ENCODE assay signal across 8 mouse cellular contexts in the genomic region with DNA sequence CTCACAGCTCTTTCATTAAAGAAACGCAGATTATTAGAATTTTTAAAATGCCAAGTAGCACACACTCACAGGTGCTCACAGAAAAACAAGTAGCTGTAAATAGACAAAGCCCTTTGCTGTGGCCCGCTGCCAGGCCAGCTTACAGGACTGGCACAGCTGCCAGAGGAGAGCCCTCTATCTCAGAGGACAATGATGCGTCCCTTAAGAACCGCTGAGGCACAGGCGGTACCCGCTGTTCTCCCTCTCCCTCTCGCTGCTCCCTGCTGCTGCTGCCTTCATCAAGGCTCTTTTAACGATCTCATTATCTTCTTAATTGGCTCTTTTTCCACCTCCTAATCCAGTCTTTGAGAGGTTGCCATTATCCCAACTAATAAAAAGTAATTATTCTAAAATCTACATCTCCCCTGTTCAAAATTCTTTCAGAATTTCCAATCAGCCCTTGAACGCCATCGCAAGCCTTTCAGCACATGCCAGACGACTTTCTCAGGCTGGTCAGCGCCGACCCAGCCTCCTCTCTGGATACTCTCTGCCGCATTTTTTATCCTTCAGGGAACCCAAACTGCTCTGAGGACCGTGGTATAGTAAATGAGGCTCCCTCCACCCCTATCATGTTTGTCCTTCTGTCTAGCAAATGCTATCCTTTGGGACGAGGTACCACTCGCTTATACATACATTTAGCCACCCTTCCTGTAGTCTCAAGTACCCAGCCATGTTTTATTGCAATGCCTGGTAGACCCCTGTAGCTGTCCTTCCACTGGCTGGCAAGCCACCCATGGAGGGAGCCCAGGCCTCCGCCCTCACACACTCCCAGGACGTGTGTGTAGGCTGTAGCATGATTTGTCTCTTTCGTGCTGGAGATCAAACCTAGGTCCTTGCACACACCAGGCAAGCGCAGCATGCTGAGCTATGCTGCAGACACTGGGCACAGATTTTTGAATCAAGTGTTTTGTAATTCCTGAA. TPM values are rescaled to one million over a fixed set of nuclear protein-coding genes. Genes with fewer than 3 reads are reported as not detected.
DNase-seq lines count a peak whose midpoint lies in the region; ATAC-seq and TF ChIP-seq lines count a peak whose summit lies in the region.

No protein-coding gene starts in this region.

- no peak overlapping the region for H3K4me3 ChIP-seq in lung, postnatal 0 days (ENCODE audit: low read depth, low read length)
- no peak overlapping the region for H3K4me3 ChIP-seq in forebrain, embryonic 14.5 days (ENCODE audit: low read depth, low read length)
- no peak overlapping the region for H3K4me3 ChIP-seq in hindbrain, postnatal 0 days (ENCODE audit: low read length)
- no peak overlapping the region for H3K4me3 ChIP-seq in neural tube, embryonic 15.5 days (replicated peaks)
- no peak overlapping the region for H3K4me3 ChIP-seq in kidney, embryonic 15.5 days (replicated peaks)

- H3K27me3 ChIP-seq in lung, postnatal 0 days (replicated peaks; ENCODE audit: insufficient read depth, low read length) = no peaks in the 10 kb centered on the region
- no peaks in the 10 kb centered on the region for H3K27me3 ChIP-seq in forebrain, embryonic 14.5 days (replicated peaks; ENCODE audit: control insufficient read depth, insufficient read depth, low read length)
- no peaks in the 10 kb centered on the region for H3K27me3 ChIP-seq in hindbrain, postnatal 0 days (ENCODE audit: insufficient read depth, low read length)
- H3K27me3 ChIP-seq in neural tube, embryonic 15.5 days (replicated peaks) = no peaks in the 10 kb centered on the region
- no peaks in the 10 kb centered on the region for H3K27me3 ChIP-seq in kidney, embryonic 15.5 days

- no peaks in the 10 kb centered on the region; the same call in 1 of the 2 replicates for H3K36me3 ChIP-seq in lung, postnatal 0 days (ENCODE audit: insufficient read depth, low read length)
- H3K36me3 ChIP-seq in forebrain, embryonic 14.5 days (ENCODE audit: control insufficient read depth, insufficient read depth, low read length) = peaks cover 12% of the 10 kb centered on the region
- no peaks in the 10 kb centered on the region; the same call in 1 of the 2 replicates for H3K36me3 ChIP-seq in hindbrain, postnatal 0 days (ENCODE audit: insufficient read depth, low read length)
- H3K36me3 ChIP-seq in neural tube, embryonic 15.5 days = peaks cover 8% of the 10 kb centered on the region; the same call in 1 of the 2 replicates
- H3K36me3 ChIP-seq in kidney, embryonic 15.5 days = peaks cover 42% of the 10 kb centered on the region

- H3K4me2 ChIP-seq in lung, postnatal 0 days (replicated peaks; ENCODE audit: low read depth, low read length) = no peak overlapping the region
- H3K4me2 ChIP-seq in forebrain, embryonic 14.5 days (ENCODE audit: low read length) = peak overlapping the region; percentile 29
- H3K4me2 ChIP-seq in hindbrain, postnatal 0 days (ENCODE audit: low read depth, low read length) = peak overlapping the region; percentile 29
- H3K4me2 ChIP-seq in neural tube, embryonic 15.5 days = peak overlapping the region; percentile 27
- H3K4me2 ChIP-seq in kidney, embryonic 15.5 days = no peak overlapping the region

- H3K4me1 ChIP-seq in lung, postnatal 0 days (ENCODE audit: insufficient read depth, low read depth, low read length) = peaks cover 4% of the 10 kb centered on the region; the same call in 1 of the 2 replicates
- peaks cover 20% of the 10 kb centered on the region for H3K4me1 ChIP-seq in forebrain, embryonic 14.5 days (ENCODE audit: control insufficient read depth, insufficient read depth, low read length)
- 0 out of 2 replicates have a peak, but pooled peaks cover 6% of the 10 kb centered on the region for H3K4me1 ChIP-seq in hindbrain, postnatal 0 days (ENCODE audit: insufficient read depth, low read length)
- peaks cover 33% of the 10 kb centered on the region for H3K4me1 ChIP-seq in neural tube, embryonic 15.5 days
- H3K4me1 ChIP-seq in kidney, embryonic 15.5 days = peaks cover 13% of the 10 kb centered on the region

- H3K9me3 ChIP-seq in lung, postnatal 0 days (ENCODE audit: low read length) = no peaks in the 10 kb centered on the region
- no peaks in the 10 kb centered on the region for H3K9me3 ChIP-seq in forebrain, embryonic 14.5 days (replicated peaks; ENCODE audit: control insufficient read depth, low read length)
- no peaks in the 10 kb centered on the region for H3K9me3 ChIP-seq in hindbrain, postnatal 0 days (ENCODE audit: low read length)
- no peaks in the 10 kb centered on the region for H3K9me3 ChIP-seq in neural tube, embryonic 15.5 days (replicated peaks)
- no peaks in the 10 kb centered on the region for H3K9me3 ChIP-seq in kidney, embryonic 15.5 days (replicated peaks)

- peak; percentile 28 for DNase-seq in lung, postnatal 14 days
- no peak for DNase-seq in lung, postnatal 0 days (ENCODE audit: low spot score)
- peak; percentile 97 for DNase-seq in forebrain, embryonic 14.5 days (ENCODE audit: low spot score)
- peak; percentile 69 for DNase-seq in hindbrain, postnatal 0 days (ENCODE audit: low spot score)
- DNase-seq in spleen, postnatal 14 days (ENCODE audit: low spot score in 2 of 2) = no peak
- no peak for DNase-seq in kidney, adult 8-10 months

- TF ChIP-seq EP300 in lung, postnatal 0 days (IDR thresholded peaks at IDR 0.05) = no peak

- no peak overlapping the region for H3K9ac ChIP-seq in lung, postnatal 0 days (replicated peaks; ENCODE audit: low read depth)
- H3K9ac ChIP-seq in forebrain, embryonic 14.5 days (ENCODE audit: low read length) = peak overlapping the region; percentile 6
- H3K9ac ChIP-seq in hindbrain, postnatal 0 days (replicated peaks; ENCODE audit: low read length) = no peak overlapping the region
- peak overlapping the region; percentile 29 for H3K9ac ChIP-seq in neural tube, embryonic 15.5 days (replicated peaks)
- no peak overlapping the region for H3K9ac ChIP-seq in kidney, embryonic 15.5 days

- no peak for TF ChIP-seq CTCF in lung, postnatal 0 days (IDR thresholded peaks at IDR 0.05)
- TF ChIP-seq CTCF in hindbrain, postnatal 0 days (IDR thresholded peaks at IDR 0.05; ENCODE audit: low read depth) = no peak

- 69% methylated on average over 21 of the region's 21 CpGs for WGBS in lung, postnatal 0 days
- 3% methylated on average over 21 of the region's 21 CpGs for WGBS in forebrain, embryonic 14.5 days
- 24% methylated on average over 21 of the region's 21 CpGs for WGBS in hindbrain, postnatal 0 days
- WGBS in neural tube, embryonic 15.5 days = 13% methylated on average over 21 of the region's 21 CpGs
- 55% methylated on average over 21 of the region's 21 CpGs for WGBS in kidney, embryonic 15.5 days

- H3K27ac ChIP-seq in lung, postnatal 0 days (ENCODE audit: low read length) = no peak overlapping the region
- H3K27ac ChIP-seq in forebrain, embryonic 14.5 days (ENCODE audit: low read depth, low read length) = peak overlapping the region; percentile 86
- H3K27ac ChIP-seq in hindbrain, postnatal 0 days = peak overlapping the region; percentile 49; the same call in 1 of the 2 replicates
- H3K27ac ChIP-seq in neural tube, embryonic 15.5 days (replicated peaks) = peak overlapping the region; percentile 85
- H3K27ac ChIP-seq in kidney, embryonic 15.5 days = no peak overlapping the region

- no peak for ATAC-seq in lung, postnatal 0 days
- ATAC-seq in forebrain, embryonic 14.5 days = peak; percentile 96
- ATAC-seq in hindbrain, postnatal 0 days = peak; percentile 56
- peak; percentile 82 for ATAC-seq in neural tube, embryonic 15.5 days (ENCODE audit: low FRiP score)
- no peak for ATAC-seq in kidney, embryonic 15.5 days (replicated peaks; ENCODE audit: low FRiP score)

RNA-seq across cellular contexts. Expression of a gene that starts 35.4 kb away (rescaled TPM):
- 67.1 and 71.5 TPM in 2 replicates for polyA plus RNA-seq in lung, postnatal 0 days (2015; fragmentation: Nextera tagmentation; extraction: Ambion mirVana)
- polyA plus RNA-seq in forebrain, embryonic 14.5 days (2014; fragmentation: Nextera tagmentation; extraction: Ambion mirVana) = 71.9 and 72.5 TPM in 2 replicates
- 92.8 and 105 TPM in 2 replicates for total RNA-seq in hindbrain, postnatal 0 days (2014; rRNA removed)
- 73.0 and 73.9 TPM in 2 replicates for polyA plus RNA-seq in hindbrain, postnatal 0 days (2015; fragmentation: Nextera tagmentation; extraction: Ambion mirVana)
- 82.2 and 92.1 TPM in 2 replicates for polyA plus RNA-seq in neural tube, embryonic 15.5 days (2015; fragmentation: Nextera tagmentation; extraction: Ambion mirVana)
- polyA plus RNA-seq in kidney, embryonic 15.5 days (2015; fragmentation: Nextera tagmentation; extraction: Ambion mirVana) = 79.9 and 81.6 TPM in 2 replicates

Comparison
In these comparisons a context has a peak if more than half of its experiments do, and no peak if none do; other contexts are left out.
1. DNase-seq: peak in lung, postnatal 14 days (single experiment), forebrain, embryonic 14.5 days (single experiment) and hindbrain, postnatal 0 days (single experiment); none in lung, postnatal 0 days (single experiment), spleen, postnatal 14 days (0 of 2) and kidney, adult 8-10 months (0 of 2).
2. ATAC-seq: peak in forebrain, embryonic 14.5 days (single experiment), hindbrain, postnatal 0 days (single experiment) and neural tube, embryonic 15.5 days (single experiment); none in lung, postnatal 0 days (single experiment) and kidney, embryonic 15.5 days (single experiment).
3. H3K27ac ChIP-seq: peak in forebrain, embryonic 14.5 days (single experiment), hindbrain, postnatal 0 days (single experiment) and neural tube, embryonic 15.5 days (single experiment); none in lung, postnatal 0 days (single experiment) and kidney, embryonic 15.5 days (single experiment).
4. H3K4me2 ChIP-seq: peak in forebrain, embryonic 14.5 days (single experiment), hindbrain, postnatal 0 days (single experiment) and neural tube, embryonic 15.5 days (single experiment); none in lung, postnatal 0 days (single experiment) and kidney, embryonic 15.5 days (single experiment).
5. H3K9ac ChIP-seq: peak in forebrain, embryonic 14.5 days (single experiment) and neural tube, embryonic 15.5 days (single experiment); none in lung, postnatal 0 days (single experiment), hindbrain, postnatal 0 days (single experiment) and kidney, embryonic 15.5 days (single experiment).